Mouse (Mus musculus): ENCODE data around the gene Trib3. TPM values are rescaled to one million over a fixed set of nuclear protein-coding genes. Genes with fewer than 3 reads are reported as not detected.
"Not testable (repeated sequence)": the region's sequence is repeated elsewhere in the genome, so short reads cannot be mapped to it uniquely, and the experiment has no call there.

Trib3 gene
- total RNA-seq, 1 experiment from 2014 or later, result 10.6 TPM

DNA sequence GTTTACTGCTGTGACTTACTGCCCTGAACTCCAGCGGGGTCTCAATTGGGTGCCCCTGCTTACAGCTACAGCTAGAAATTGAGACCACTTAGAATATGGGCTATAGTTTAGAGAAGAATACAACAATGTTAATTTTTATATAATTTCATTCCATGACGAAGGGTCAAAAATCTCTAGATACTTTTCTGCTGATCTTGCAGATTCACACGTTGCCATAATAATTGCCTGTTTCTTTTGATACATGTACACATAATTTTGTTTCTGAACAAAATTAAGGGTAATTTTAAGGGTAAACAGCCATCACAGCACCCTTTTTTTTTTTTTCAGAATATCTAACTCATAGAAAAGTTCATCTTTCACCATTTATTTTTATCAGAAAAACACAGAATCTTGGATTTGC, 36.6 kb downstream of the Trib3 start:
- DNase-seq, result no peak

DNA sequence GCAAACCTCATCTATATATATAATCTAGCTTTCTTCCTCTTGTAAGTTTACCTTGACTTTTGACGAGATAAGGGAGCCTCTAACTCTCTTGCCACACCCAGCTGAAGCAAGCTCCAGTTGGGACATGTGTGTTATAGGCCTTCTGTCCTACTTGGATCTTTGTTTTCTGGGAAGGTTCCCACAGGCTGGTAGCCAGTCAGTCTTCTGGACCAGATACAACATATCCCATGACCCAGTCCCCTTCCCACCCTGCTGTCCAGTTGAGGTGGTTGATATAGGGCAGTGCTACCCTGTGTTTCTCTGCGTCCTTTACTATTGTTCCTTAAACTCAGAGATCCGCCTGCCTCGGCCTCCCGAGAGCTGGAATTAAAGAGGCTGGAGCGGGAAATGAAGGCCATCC, 38.4 kb downstream of the Trib3 start:
- DNase-seq, result no peak

DNA sequence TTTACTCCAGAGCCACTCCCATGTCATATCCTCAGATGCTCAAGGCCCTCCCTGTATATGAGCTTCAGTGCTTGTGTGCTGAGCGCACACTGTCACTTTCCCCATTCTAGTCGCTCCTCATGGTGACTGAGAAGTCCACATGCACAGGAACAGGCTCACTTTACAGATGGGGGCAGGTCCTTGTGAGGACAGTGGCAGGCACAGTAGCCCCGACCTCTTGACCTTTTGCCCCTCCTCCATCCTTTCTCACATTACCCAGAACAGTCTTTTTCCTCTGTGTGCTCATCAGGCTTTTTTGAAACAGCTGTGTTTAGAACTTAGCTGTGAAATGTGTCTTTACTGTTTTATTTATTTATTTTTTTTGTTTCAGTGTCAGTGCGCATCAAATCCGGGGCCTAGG, 40.1 kb downstream of the Trib3 start:
- no peak for DNase-seq

DNA sequence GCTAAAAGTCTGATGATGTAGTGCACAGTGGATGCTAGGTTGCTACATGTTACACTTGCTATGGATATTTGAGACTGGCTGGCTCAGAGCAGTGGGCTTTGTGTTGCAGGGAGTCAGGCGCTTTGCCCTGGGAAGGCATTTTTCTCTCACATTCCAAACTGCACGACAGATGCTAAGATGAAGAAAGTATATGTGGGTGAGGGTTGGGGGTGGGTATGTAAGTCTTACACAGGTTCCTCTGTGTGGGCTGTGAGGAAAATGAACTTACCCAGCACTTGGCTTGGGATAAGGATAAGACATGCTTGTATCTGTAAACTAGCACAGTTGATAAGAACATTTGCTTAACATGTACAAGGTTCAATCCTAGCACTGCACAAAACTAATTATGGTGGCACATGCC, 41.0 kb downstream of the Trib3 start:
- no peak for DNase-seq

DNA sequence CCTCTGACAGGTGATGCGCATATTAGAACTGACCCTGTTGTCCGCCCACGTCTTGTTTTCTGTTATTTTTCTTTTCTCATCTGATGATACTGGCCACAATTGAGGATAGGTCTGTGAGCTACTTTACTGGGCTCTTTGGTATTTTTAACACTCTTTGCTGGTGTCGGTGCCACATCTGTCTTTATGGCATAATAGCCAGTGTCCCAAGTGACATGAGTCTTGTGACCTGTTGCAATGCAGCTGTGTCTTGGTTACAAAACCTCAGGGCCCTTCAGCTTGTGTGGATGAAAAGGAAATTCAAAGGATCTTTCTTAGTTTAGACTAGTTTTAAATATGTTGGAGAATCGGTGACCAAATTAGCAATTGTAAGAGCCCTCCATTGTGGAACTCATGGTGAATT, 49.3 kb downstream of the Trib3 start:
- no peak for DNase-seq

DNA sequence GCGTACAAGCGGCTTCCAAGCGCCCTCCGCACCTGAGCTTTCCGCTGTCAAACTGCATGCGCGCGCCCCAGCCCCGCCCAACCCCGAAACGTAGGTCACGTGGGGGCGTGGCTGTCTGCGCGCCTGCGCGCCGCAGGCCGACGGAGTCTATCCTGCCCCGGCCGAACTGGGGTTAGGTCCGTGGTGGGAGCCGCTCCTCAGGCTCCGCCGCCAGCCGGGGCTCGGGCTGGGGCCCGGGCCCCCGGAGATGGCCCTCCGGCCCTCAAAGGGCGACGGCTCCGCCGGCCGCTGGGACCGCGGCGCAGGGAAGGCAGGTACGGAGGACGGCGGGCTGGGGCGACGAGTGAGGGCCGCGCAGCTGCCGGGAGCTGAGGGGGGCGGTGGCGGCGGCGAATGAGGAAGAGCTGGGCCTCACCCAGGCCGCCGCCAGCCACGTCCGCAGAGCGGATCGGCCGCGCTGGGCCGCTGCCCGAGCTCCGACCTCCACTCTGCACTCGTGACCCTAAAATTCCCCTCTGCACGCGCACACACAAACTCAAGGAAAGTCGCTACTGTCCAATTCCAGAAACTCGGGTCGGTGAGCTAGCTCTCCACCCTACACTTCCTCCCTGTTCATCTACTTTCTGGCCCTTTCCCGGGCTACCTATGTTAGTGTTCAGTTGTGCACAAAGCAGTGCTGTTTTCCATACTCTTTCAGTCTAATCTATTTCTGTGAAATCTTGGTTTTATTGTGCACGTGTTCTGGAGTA, 49.9 kb downstream of the Trib3 start, which contains the start of gene Tbc1d20:
Gene Tbc1d20, plus strand, starts transcription at position 102 of the 749 bp plus-strand sequence.
- peak; percentile 93 for DNase-seq

DNA sequence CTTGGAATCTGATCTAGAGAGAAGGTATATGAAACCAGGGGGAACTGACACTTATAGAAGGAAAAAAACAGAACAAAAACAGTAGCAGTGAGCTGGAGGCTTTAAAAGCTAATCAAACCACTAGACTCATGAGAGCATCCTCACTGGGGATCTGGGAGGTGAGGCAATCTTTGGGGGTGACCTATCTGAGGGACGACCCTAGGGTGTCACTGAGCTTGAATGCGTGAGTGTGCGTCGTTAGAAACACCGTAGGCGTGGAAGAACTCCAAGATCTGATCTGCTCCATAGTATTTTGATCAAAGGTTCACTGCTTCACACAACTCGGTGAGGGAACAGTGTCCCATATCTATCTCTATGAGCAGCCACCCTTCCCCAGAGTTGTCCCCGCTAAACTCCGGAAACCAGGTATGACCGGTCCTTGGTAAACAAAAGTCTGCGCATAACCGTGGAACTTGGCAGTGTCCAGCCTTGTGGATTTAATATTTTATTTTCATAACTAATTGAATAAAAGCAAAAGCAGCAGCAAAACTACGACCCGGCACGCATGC, 50.6 kb downstream of the Trib3 start:
- no peak for DNase-seq

DNA sequence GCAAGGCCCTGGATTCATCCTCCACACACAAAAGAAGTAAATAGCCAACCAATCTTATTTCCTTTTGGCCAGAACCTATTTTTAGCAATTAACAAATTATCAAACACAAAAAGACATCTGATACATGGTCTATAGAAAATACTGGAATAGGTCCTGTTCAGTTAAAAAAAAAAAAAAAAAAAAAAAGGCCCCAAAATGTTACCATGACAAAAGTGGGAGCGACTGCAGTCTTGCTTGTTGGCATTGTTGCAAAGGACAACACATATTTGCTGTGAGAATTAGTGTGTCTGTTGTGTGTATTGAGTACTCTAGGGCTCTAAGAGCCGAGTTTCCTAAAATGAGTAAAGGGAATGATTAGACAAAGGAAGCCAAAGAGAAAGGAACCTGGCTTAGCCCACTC, 51.4 kb downstream of the Trib3 start:
- DNase-seq, result no peak

DNA sequence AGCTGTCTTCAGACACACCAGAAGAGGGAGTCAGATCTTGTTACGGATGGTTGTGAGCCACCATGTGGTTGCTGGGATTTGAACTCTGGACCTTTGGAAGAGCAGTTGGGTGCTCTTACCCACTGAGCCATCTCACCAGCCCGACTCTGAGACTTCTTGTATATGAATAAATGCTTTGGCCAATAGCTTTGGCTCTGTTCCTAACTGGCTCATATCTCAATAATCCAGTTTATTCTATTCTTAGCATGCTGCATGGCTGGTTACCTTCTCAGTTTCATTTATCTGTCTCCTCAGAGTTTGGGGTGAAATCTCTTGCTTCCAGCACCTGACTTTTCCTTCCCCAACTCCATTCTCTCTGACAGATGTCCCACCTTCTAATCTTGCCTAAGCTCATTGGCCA, 54.2 kb downstream of the Trib3 start:
- DNase-seq, result not testable (repeated sequence)

DNA sequence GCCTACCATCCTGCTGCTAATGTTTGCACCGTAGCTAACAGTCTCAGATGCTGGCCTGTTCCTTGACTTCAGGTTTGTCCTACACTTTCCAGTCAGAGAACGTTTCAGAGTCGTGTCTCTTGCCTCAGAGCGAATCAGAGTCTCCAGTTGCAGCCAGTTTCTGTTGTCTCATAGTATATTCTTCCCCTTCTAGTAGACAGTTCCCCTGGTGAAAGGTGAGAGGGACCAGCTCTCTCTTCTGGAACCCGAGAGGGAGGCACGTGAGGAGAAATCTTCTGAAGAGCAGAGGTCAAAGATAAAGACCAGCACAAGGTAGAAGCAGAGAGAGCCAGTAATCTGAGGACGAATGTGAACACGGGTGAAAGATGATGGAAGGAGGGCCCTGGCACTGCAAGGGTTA, 55.8 kb downstream of the Trib3 start:
- DNase-seq, result no peak

DNA sequence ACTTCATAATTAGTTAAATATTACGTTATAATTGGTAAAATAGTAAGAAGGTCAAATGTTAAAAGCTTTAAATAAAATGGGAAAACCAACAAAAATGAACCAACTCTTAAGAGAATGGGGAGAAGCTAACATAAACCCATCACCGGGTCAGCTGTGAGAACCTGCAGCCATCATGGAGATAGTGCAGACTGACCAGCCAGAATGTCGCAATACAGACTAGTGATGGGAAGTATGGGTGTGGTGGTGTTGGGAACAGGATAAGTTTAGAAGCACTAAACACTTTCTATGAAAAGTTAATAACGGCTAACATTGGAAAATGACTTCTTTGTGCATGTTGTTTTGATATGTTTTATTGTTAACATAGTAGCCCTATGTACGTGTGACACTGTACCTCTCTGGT, 56.3 kb downstream of the Trib3 start:
- DNase-seq, result no peak

Other genes starting within 250 kb of the Trib3 start
- 131 and 337 TPM in 2 replicates for gene Srxn1, start 238.5 kb downstream of the Trib3 start, total RNA-seq (2021)
- gene Tcf15, start 200.5 kb downstream of the Trib3 start, total RNA-seq (2021), result 3.6 and 5.0 TPM in 2 replicates
- gene Csnk2a1, start 117.2 kb downstream of the Trib3 start, total RNA-seq (2021), result 107 and 109 TPM in 2 replicates
- 117 and 119 TPM in 2 replicates for gene Tbc1d20, start 50.2 kb downstream of the Trib3 start, total RNA-seq (2021)
- gene Rbck1, start 11.4 kb downstream of the Trib3 start, total RNA-seq (2021), result 113 and 126 TPM in 2 replicates
- 2.1 and 3.2 TPM in 2 replicates for gene Nrsn2, start 32.6 kb upstream of the Trib3 start, total RNA-seq (2021)
- gene Sox12, start 54.0 kb upstream of the Trib3 start, total RNA-seq (2021), result 17.0 and 22.8 TPM in 2 replicates
- 7.6 and 8.3 TPM in 2 replicates for gene Zcchc3, start 71.0 kb upstream of the Trib3 start, total RNA-seq (2021)
- not detected in 2 replicates for gene 6820408C15Rik, start 71.6 kb upstream of the Trib3 start, total RNA-seq (2021)
- gene Defb23, start 120.6 kb upstream of the Trib3 start, total RNA-seq (2021), result not detected in 2 replicates
- not detected in 2 replicates for gene Defb20, start 133.0 kb upstream of the Trib3 start, total RNA-seq (2021)
- gene Defb22, start 146.1 kb upstream of the Trib3 start, total RNA-seq (2021), result not detected in 2 replicates
- gene Defb26, start 167.7 kb upstream of the Trib3 start, total RNA-seq (2021), result not detected in 2 replicates
- not detected in 2 replicates for gene Defb28, start 174.2 kb upstream of the Trib3 start, total RNA-seq (2021)
- gene Defb29, start 196.1 kb upstream of the Trib3 start, total RNA-seq (2021), result not detected in 2 replicates
- not detected in 2 replicates for gene Gm17416, start 225.3 kb upstream of the Trib3 start, total RNA-seq (2021)
- not detected in 2 replicates for gene Defb21, start 228.7 kb upstream of the Trib3 start, total RNA-seq (2021)
- gene Defb19, start 236.3 kb upstream of the Trib3 start, total RNA-seq (2021), result 0.97 TPM in 1 of 2 replicates, not detected in the other